Mouse (Mus musculus) left cerebral cortex, postnatal 10 days (tissue): Measurements from ENCODE around the gene Gm21874. TPM values are rescaled to one million over a fixed set of nuclear protein-coding genes. Genes with fewer than 3 reads are reported as not detected.
"Not testable (repeated sequence)": the region's sequence is repeated elsewhere in the genome, so short reads cannot be mapped to it uniquely, and the experiment has no call there.

Experiments
- DNase-seq, 2 experiments: peaks; one replicate each; pipeline ENCODE4 v3.0.0; 2021 to 2022; ENCODE audit warnings: low spot score in 2 of 2, mixed read lengths in 1 of 2; ENCODE audit errors: extremely low spot score in 1 of 2
- intact Hi-C: fragments of 180-260 bp; cut with DNase I; formaldehyde crosslinking; loops from one replicate; pipeline ENCODE4 v1.15.1; 2025
- total RNA-seq, 2 experiments: library from RNA; stranded (reverse); gene quantifications; 2 replicates each; pipeline ENCODE4 v1.2.3; 2021

Gm21874 gene
- total RNA-seq = not detected

- DNase-seq, intact Hi-C loops: not testable (repeated sequence)
These were observed at the start of gene Gm21874 for GRCm38 (mm10) chrY:9416048-9416447. Gene Gm21874, minus strand, starts transcription at chrY:9416148.

Other genes starting within 250 kb of the Gm21874 start
- gene Gm21721, start 214.0 kb downstream of the Gm21874 start, total RNA-seq = not detected
- gene Gm21812, start 69.0 kb downstream of the Gm21874 start, total RNA-seq = not detected